Mouse (Mus musculus): ENCODE results near the gene Dlx3.
A peak's percentile ranks its signal among the peaks of the same experiment; 100 is the strongest.

Gene Dlx3

GRCm38 (mm10) chr11:95088857-95089779 is 30.8 kb upstream of the Dlx3 start:
- DNase-seq: no peak

GRCm38 (mm10) chr11:95093077-95093476 is 26.8 kb upstream of the Dlx3 start:
- DNase-seq: no peak

GRCm38 (mm10) chr11:95095596-95095995 is 24.3 kb upstream of the Dlx3 start:
- no peak for DNase-seq

- DNase-seq: no peak
Observed at GRCm38 (mm10) chr11:95096608-95097373, 23.1 kb upstream of the Dlx3 start.

GRCm38 (mm10) chr11:95097889-95098288 is 22.0 kb upstream of the Dlx3 start:
- DNase-seq: no peak

- DNase-seq: no peak
Observed at GRCm38 (mm10) chr11:95098346-95099095, 21.4 kb upstream of the Dlx3 start.

GRCm38 (mm10) chr11:95100393-95100792 is 19.5 kb upstream of the Dlx3 start:
- no peak for DNase-seq

GRCm38 (mm10) chr11:95101071-95101788 is 18.7 kb upstream of the Dlx3 start:
- DNase-seq: no peak

GRCm38 (mm10) chr11:95102161-95102904 is 17.6 kb upstream of the Dlx3 start:
- DNase-seq: no peak

- no peak for DNase-seq
Observed at GRCm38 (mm10) chr11:95104266-95104665, 15.7 kb upstream of the Dlx3 start.

GRCm38 (mm10) chr11:95105274-95105874 is 14.5 kb upstream of the Dlx3 start:
- DNase-seq: no peak

GRCm38 (mm10) chr11:95106440-95107236 is 13.3 kb upstream of the Dlx3 start:
- DNase-seq: peak; percentile 65

- no peak for DNase-seq
Observed at GRCm38 (mm10) chr11:95109000-95109399, 10.9 kb upstream of the Dlx3 start.

GRCm38 (mm10) chr11:95110081-95110480 is 9.8 kb upstream of the Dlx3 start:
- DNase-seq: no peak

- DNase-seq: peak; percentile 57
Observed at GRCm38 (mm10) chr11:95117030-95117429, 2.9 kb upstream of the Dlx3 start.

- peak; percentile 70 for DNase-seq
Observed at GRCm38 (mm10) chr11:95118505-95118904, 1.4 kb upstream of the Dlx3 start.

- no peak for DNase-seq
Observed at GRCm38 (mm10) chr11:95120633-95121020, 708 bp downstream of the Dlx3 start.

- DNase-seq: no peak
Observed at GRCm38 (mm10) chr11:95121161-95122099, 1.5 kb downstream of the Dlx3 start.

- DNase-seq: no peak
Observed at GRCm38 (mm10) chr11:95122100-95122489, 2.2 kb downstream of the Dlx3 start.
